Mouse (Mus musculus) hindbrain, embryonic 15.5 days (tissue): Measurements from ENCODE around the gene Notch2. TPM values are rescaled to one million over a fixed set of nuclear protein-coding genes. Genes with fewer than 3 reads are reported as not detected.
"Not testable (repeated sequence)": the region's sequence is repeated elsewhere in the genome, so short reads cannot be mapped to it uniquely, and the experiment has no call there.

Experiments used
- ATAC-seq: fragments of 200-750 bp; cut with Nextera tagmentation; 2 replicates; pipeline ENCODE4 v1.8.0; 2017; ENCODE audit warnings: low read depth, moderate number of reproducible peaks, moderate TSS enrichment; ENCODE audit not compliant: low FRiP score
- H3K27ac ChIP-seq: fragments of 300-500 bp; sonication (generic); replicated peaks from 2 replicates; pipeline ENCODE4 v1.5.1; 2015; ENCODE audit warnings: mild to moderate bottlenecking, inconsistent platforms
- H3K27me3 ChIP-seq: fragments of 300-500 bp; sonication (generic); 2 replicates; pipeline ENCODE4 v1.6.1; 2015; ENCODE audit warnings: control low read depth, inconsistent platforms
- H3K36me3 ChIP-seq: fragments of 300-500 bp; sonication (generic); 2 replicates; pipeline ENCODE4 v1.6.1; 2015; ENCODE audit warnings: control low read depth, inconsistent platforms
- H3K4me1 ChIP-seq: fragments of 300-500 bp; sonication (generic); replicated peaks from 2 replicates; pipeline ENCODE4 v1.6.1; 2015; ENCODE audit warnings: control low read depth, inconsistent platforms
- H3K4me2 ChIP-seq: fragments of 300-500 bp; sonication (generic); 2 replicates; pipeline ENCODE4 v1.6.1; 2015; ENCODE audit warnings: moderate library complexity, mild to moderate bottlenecking, inconsistent platforms
- H3K4me3 ChIP-seq: fragments of 300-500 bp; sonication (generic); 2 replicates; pipeline ENCODE4 v1.5.1; 2015; ENCODE audit warnings: mild to moderate bottlenecking, inconsistent platforms
- H3K9ac ChIP-seq: fragments of 300-500 bp; sonication (generic); 2 replicates; pipeline ENCODE4 v1.6.1; 2015; ENCODE audit warnings: inconsistent platforms
- H3K9me3 ChIP-seq: fragments of 300-500 bp; sonication (generic); 2 replicates; pipeline ENCODE4 v1.6.1; 2016; ENCODE audit warnings: control low read depth, inconsistent platforms
- WGBS: fragments of 180-500 bp; shearing (Covaris S2); methylation state at CpG from one replicate; pipeline ENCODE4 v1.1.7; 2015; 5-methylcytosine and 5-hydroxymethylcytosine counted together
- polyA plus RNA-seq: library from polyadenylated mRNA; unstranded; fragments of >200 nt; fragmentation: Nextera tagmentation; extraction: Ambion mirVana; gene quantifications from 2 replicates; pipeline ENCODE4 v1.2.1, GENCODE M21; 2015

The Notch2 gene
- polyA plus RNA-seq, 1 experiment from 2014 or later: 11.7 TPM

DNA sequence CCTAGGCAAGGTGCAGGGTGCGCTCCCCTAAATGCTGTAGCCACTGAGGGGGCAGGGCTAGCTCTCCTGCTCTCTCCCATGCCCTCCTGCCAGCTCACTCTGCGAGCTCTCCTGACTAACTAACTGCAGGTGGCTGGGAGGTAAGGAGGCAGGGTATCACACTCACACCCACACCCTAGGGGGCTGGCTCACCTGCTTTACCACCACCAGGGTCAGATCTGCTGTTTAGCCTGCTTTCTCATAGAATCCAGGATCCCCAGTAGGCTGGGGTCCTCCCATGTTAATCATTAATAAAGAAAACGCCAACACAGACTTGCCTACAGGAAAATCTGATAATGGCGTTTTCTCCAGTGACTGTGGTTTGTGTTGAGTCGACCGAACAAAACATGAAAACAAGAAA lies 106.0 kb downstream of the Notch2 start:
- Histone ChIP-seq H3K4me2 (no peak overlapping the region), H3K4me3 (no peak overlapping the region), H3K9ac (no peak overlapping the region), H3K9me3 (no peaks in the 10 kb centered on the region), H3K36me3 (peaks cover 8% of the 10 kb centered on the region; the same call in 1 of the 2 replicates), H3K27ac (no peak overlapping the region), H3K4me1 (no peaks in the 10 kb centered on the region), H3K27me3 (no peaks in the 10 kb centered on the region)
- 72% methylated on average over 6 of the region's 6 CpGs for WGBS
- ATAC-seq: no peak

DNA sequence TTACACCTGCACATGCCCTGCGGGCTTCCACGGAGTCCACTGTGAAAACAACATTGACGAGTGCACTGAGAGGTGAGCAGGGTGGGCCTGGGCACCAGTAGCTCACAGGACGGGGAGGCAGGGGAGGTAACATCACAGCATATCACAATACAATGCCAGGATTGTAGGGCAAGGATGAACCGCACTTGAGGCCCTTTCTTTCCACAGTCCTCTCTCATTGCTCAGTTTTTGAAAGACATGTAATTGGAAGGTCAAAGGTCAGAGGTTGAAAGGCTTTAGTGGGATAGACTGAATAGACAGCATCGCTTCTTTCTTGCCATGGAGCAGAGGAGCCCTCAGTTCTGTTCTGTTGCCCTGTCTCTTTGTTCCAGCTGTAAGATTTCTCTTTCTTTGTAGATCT lies 107.6 kb downstream of the Notch2 start:
- Histone ChIP-seq H3K4me3 (no peak overlapping the region), H3K36me3 (peaks cover 8% of the 10 kb centered on the region; the same call in 1 of the 2 replicates), H3K4me1 (no peaks in the 10 kb centered on the region), H3K9me3 (no peaks in the 10 kb centered on the region), H3K27ac (no peak overlapping the region), H3K9ac (no peak overlapping the region), H3K27me3 (no peaks in the 10 kb centered on the region), H3K4me2 (no peak overlapping the region)
- WGBS: 34% methylated on average over 6 of the region's 6 CpGs
- ATAC-seq: no peak

DNA sequence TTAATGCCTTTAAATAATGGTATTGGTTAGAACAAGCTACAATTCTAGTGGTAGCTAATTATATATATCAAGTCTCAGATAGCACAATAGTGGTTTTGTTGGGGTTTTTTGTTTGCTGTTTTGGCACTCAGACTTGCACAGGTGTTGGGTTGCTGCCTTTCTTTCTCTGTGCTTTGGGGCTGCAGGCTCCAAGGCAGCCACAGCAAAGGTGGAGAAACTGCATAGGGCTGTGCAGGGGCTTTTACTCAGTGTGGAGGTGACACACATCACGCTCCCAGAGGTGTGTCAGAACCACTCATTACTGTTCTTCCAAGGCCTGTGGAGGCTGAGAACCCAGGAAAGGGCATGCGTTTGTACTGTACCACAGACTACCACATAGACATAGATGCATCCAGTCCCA lies 114.4 kb downstream of the Notch2 start:
- H3K9me3 ChIP-seq: no peaks in the 10 kb centered on the region
- ATAC-seq: no peak
- no peaks in the 10 kb centered on the region for H3K4me1 ChIP-seq
- no peaks in the 10 kb centered on the region for H3K36me3 ChIP-seq
- WGBS: 97% methylated on average over 2 of the region's 2 CpGs
- no peak overlapping the region for H3K9ac ChIP-seq
- no peak overlapping the region for H3K4me2 ChIP-seq
- no peak overlapping the region for H3K4me3 ChIP-seq
- no peak overlapping the region for H3K27ac ChIP-seq
- H3K27me3 ChIP-seq: no peaks in the 10 kb centered on the region

DNA sequence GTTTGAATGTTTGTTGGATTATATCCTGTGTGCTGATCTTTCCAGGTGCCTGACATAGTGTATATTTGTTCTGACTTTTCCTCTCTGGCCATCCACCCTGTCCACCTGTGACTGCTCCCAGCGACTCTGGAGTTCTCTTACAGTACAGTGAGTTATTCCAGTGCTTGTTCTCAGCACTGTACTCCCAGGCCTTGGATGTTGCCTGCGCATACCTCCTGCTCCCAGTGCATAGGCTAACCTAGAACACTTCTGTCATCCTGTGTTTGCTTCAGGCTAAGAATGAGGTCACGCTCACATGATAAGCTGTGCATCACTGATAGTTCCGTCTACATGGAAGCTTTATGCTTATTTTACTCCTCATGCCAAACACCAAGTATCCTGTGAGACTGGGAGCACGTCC lies 115.4 kb downstream of the Notch2 start:
- H3K4me1 ChIP-seq: no peaks in the 10 kb centered on the region
- no peak overlapping the region for H3K4me3 ChIP-seq
- WGBS: 90% methylated on average over 5 of the region's 5 CpGs
- no peak overlapping the region for H3K4me2 ChIP-seq
- no peak for ATAC-seq
- H3K9me3 ChIP-seq: no peaks in the 10 kb centered on the region
- no peaks in the 10 kb centered on the region for H3K36me3 ChIP-seq
- H3K9ac ChIP-seq: no peak overlapping the region
- no peaks in the 10 kb centered on the region for H3K27me3 ChIP-seq
- no peak overlapping the region for H3K27ac ChIP-seq

DNA sequence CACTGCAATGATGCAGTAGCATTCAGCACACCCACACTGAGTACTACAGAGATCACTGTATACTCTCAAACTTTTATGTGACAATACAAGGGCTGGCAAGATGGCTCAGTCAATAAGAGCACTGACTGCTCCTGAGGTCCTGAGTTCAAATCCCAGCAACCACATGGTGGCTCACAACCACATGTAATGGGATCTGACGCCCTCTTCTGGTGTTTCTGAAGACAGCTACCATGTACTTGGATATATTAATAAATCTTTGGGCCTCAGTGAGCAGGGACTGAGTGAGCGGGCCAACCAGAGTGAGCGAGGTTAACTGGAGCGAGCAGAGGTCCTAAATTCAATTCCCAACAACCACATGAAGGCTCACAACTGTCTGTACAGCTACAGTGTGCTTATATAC lies 118.8 kb downstream of the Notch2 start:
- not testable (repeated sequence) for H3K27ac ChIP-seq, H3K4me3 ChIP-seq, H3K4me2 ChIP-seq, ATAC-seq, H3K4me1 ChIP-seq, H3K9ac ChIP-seq, H3K9me3 ChIP-seq, H3K27me3 ChIP-seq, H3K36me3 ChIP-seq
- 95% methylated on average over 4 of the region's 4 CpGs for WGBS

DNA sequence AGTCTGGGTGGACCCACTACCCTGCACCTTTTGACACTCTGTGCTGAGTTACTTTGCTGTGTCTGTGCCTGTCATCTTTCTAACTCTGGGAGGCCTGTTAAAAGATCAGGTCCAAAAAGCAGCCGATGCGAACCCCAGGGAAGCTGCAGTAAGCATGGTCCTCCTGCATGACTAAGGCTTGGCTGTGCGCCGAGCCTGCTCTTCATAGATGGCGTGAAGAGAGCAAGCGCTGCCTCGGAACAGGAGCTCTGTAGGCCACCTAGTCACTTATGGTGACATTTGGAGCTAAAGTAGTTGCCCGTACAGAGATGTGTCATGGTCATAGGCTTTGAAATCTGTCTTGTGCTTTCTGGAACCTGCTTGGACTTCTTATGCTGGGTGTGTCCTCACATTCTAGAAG lies 119.3 kb downstream of the Notch2 start:
- no peaks in the 10 kb centered on the region for H3K27me3 ChIP-seq
- H3K36me3 ChIP-seq: no peaks in the 10 kb centered on the region
- no peak for ATAC-seq
- H3K4me1 ChIP-seq: no peaks in the 10 kb centered on the region
- H3K9ac ChIP-seq: no peak overlapping the region
- no peak overlapping the region for H3K27ac ChIP-seq
- no peak overlapping the region for H3K4me2 ChIP-seq
- no peak overlapping the region for H3K4me3 ChIP-seq
- WGBS: 89% methylated on average over 8 of the region's 8 CpGs
- no peaks in the 10 kb centered on the region for H3K9me3 ChIP-seq

DNA sequence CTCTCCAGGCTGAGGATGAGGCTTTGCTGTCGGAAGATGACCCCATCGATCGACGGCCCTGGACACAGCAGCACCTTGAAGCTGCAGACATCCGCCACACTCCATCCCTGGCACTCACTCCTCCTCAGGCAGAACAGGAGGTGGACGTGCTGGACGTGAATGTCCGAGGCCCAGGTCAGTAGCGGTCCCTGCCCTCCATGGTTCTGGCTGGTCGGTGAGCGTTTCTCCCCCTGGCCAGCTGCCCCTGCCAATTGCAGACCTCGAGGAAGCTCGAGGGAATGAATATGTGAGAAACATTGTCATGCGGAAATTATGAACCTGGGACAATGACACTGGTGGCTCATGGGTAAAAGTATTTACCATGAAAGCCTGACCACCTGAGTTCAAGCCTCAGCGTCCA lies 128.1 kb downstream of the Notch2 start:
- Histone ChIP-seq H3K4me1 (no peaks in the 10 kb centered on the region), H3K36me3 (peaks cover 14% of the 10 kb centered on the region), H3K4me2 (no peak overlapping the region), H3K27me3 (no peaks in the 10 kb centered on the region), H3K9ac (no peak overlapping the region), H3K4me3 (no peak overlapping the region), H3K27ac (no peak overlapping the region), H3K9me3 (no peaks in the 10 kb centered on the region)
- no peak for ATAC-seq
- 95% methylated on average over 15 of the region's 15 CpGs for WGBS

DNA sequence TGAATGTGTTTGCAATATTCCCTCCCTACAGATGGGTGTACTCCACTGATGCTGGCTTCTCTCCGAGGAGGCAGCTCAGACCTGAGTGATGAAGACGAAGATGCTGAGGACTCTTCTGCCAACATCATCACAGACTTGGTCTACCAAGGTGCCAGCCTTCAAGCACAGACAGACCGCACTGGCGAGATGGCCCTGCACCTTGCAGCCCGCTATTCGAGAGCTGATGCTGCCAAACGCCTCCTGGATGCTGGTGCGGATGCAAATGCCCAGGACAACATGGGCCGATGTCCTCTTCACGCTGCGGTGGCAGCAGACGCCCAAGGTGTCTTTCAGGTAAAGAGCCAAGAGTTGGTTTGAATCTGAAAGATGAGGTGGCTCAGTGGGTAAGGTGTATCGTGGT lies 129.5 kb downstream of the Notch2 start:
- H3K4me1 ChIP-seq: no peaks in the 10 kb centered on the region
- no peak overlapping the region for H3K4me3 ChIP-seq
- no peaks in the 10 kb centered on the region for H3K9me3 ChIP-seq
- no peak for ATAC-seq
- H3K36me3 ChIP-seq: peaks cover 18% of the 10 kb centered on the region
- H3K9ac ChIP-seq: no peak overlapping the region
- H3K27me3 ChIP-seq: no peaks in the 10 kb centered on the region
- WGBS: 96% methylated on average over 13 of the region's 13 CpGs
- H3K27ac ChIP-seq: no peak overlapping the region
- no peak overlapping the region for H3K4me2 ChIP-seq

DNA sequence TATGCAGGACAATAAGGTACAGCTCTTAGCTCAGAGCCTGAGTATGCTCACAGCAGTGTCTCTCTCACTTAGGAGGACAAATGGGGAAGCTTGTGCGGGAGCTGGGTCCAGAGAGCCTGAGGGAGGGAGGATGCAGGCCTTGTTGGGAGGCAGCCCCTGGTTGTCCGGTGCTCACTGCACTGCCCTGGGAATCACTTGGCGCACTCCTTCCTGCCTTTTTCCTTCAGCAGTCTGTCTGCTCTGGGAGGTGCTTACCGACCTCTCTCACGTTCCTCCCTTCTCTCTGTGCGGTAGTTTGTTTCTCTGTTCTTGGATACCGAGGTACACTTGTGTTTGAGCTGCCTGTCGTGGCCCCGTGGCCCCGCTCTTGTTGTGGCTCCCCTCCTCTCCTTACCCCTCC lies 131.9 kb downstream of the Notch2 start:
- Histone ChIP-seq H3K9ac (no peak overlapping the region), H3K4me1 (no peaks in the 10 kb centered on the region), H3K27ac (no peak overlapping the region), H3K9me3 (no peaks in the 10 kb centered on the region), H3K36me3 (peaks cover 12% of the 10 kb centered on the region; the same call in 1 of the 2 replicates), H3K4me2 (no peak overlapping the region), H3K27me3 (no peaks in the 10 kb centered on the region), H3K4me3 (no peak overlapping the region)
- WGBS: 75% methylated on average over 10 of the region's 10 CpGs
- ATAC-seq: peak; percentile 45; the same call in 1 of the 2 replicates

DNA sequence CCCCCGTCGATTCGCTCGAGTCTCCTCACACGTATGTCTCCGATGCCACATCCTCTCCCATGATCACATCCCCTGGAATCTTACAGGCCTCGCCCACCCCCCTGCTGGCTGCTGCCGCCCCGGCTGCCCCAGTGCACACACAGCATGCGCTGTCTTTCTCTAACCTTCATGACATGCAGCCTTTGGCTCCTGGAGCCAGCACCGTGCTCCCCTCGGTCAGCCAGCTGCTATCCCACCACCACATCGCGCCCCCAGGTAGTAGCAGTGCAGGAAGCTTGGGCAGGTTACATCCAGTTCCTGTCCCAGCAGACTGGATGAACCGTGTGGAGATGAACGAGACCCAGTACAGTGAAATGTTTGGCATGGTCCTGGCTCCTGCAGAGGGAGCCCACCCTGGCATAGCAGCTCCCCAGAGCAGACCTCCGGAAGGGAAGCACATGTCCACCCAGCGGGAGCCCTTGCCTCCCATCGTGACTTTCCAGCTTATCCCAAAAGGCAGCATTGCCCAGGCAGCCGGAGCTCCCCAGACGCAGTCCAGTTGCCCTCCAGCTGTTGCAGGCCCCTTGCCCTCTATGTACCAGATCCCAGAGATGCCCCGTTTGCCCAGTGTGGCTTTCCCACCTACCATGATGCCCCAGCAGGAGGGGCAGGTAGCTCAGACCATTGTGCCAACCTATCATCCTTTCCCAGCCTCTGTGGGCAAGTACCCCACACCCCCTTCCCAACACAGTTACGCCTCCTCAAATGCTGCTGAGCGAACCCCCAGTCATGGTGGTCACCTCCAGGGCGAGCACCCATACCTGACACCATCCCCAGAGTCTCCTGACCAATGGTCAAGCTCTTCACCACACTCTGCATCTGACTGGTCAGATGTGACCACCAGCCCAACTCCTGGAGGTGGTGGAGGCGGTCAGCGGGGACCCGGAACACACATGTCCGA lies 133.4 kb downstream of the Notch2 start:
- H3K9me3 ChIP-seq: no peaks in the 10 kb centered on the region
- peaks cover 9% of the 10 kb centered on the region; the same call in 1 of the 2 replicates for H3K36me3 ChIP-seq
- no peak overlapping the region for H3K4me3 ChIP-seq

DNA sequence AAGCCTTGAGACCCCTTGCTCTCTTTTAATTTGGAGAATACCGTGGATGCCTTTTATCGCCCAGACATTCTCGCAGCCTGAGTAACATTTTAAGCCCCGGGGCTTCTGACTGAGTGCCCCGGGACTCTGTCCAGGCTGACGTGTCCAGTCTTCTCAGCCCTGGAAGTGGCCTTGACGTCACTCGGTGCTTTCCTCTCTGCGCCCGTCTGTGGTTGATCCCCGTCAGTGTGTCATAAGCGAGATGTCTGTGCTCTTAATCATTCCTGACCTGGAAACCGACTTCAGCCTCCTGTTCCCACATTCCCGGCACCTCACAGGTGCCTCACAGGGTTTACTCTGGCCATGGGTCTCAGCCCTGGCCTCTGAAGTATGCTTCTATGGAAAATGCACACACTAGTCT lies 134.4 kb downstream of the Notch2 start:
- ATAC-seq: no peak
- Histone ChIP-seq H3K27me3 (no peaks in the 10 kb centered on the region), H3K4me2 (no peak overlapping the region), H3K36me3 (peaks cover 9% of the 10 kb centered on the region; the same call in 1 of the 2 replicates), H3K9me3 (no peaks in the 10 kb centered on the region), H3K9ac (no peak overlapping the region), H3K4me3 (no peak overlapping the region), H3K4me1 (no peaks in the 10 kb centered on the region), H3K27ac (no peak overlapping the region)
- WGBS: 92% methylated on average over 14 of the region's 14 CpGs

More for the DNA sequence above, 133.4 kb downstream of the Notch2 start:
- no peak for ATAC-seq
- Histone ChIP-seq H3K27me3 (no peaks in the 10 kb centered on the region), H3K27ac (no peak overlapping the region), H3K4me2 (no peak overlapping the region), H3K9ac (no peak overlapping the region), H3K4me1 (no peaks in the 10 kb centered on the region)
- 93% methylated on average over 29 of the region's 29 CpGs for WGBS

DNA sequence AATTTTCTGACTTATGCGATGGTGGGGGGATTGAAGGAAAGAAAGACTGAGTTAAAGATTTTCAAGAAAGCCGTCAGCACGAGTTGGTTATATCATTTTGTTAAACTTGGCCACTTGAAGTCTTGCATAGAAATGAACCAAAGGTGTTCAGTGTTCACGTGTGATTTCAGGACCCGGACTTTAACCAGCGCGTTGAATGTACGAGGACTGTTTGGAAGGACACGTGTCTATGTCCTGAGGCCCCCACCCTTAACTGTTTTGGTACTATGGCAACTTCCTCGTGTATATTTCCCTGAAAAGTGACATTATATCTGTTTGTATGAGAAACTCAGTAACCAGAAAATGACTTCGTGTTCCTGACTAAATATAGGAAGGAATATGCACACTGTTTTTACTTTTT lies 136.6 kb downstream of the Notch2 start:
- no peaks in the 10 kb centered on the region for H3K9me3 ChIP-seq
- ATAC-seq: no peak
- WGBS: 95% methylated on average over 11 of the region's 11 CpGs

More for the DNA sequence above, 136.6 kb downstream of the Notch2 start:
- H3K4me3 ChIP-seq: no peak overlapping the region
- no peaks in the 10 kb centered on the region for H3K4me1 ChIP-seq
- no peaks in the 10 kb centered on the region for H3K27me3 ChIP-seq
- H3K9ac ChIP-seq: no peak overlapping the region
- H3K36me3 ChIP-seq: peaks cover 4% of the 10 kb centered on the region; the same call in 1 of the 2 replicates
- no peak overlapping the region for H3K4me2 ChIP-seq
- no peak overlapping the region for H3K27ac ChIP-seq
